ENCODE assay signal across 31 mouse cellular contexts in the genomic region with DNA sequence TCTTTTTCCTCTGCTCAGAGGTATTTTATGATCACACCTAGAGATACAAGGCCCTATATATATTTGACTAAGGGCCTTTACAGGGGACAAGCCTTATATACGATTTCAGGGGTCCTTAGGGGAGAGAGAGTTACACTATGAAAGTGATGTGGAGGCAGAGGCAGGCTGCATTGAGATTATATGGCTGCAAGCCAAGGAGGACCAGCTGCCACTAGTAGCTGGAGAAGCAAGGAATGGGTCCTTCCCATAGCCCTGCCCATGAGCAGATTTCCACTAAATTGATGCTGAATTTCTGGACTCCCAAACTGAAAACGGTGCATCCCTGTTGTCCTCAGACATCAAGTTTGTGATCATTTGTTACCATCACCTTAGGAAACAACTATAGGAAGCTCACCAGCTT. TPM values are rescaled to one million over a fixed set of nuclear protein-coding genes. Genes with fewer than 3 reads are reported as not detected.
DNase-seq lines count a peak whose midpoint lies in the region; ATAC-seq and TF ChIP-seq lines count a peak whose summit lies in the region.
"Had no signal": no experiment of that assay in that cellular context is flagged by ENCODE, and none has a peak within 500 bp of the region (broad histone marks: within the 10 kb centered on the region; RNA-seq: fewer than 3 reads in every experiment).

No protein-coding gene starts in this region.

- H3K4me1 ChIP-seq in hindbrain, postnatal 0 days (ENCODE audit: insufficient read depth, low read length), result no peaks in the 10 kb centered on the region
- H3K4me1 ChIP-seq in hindbrain, embryonic 13.5 days (replicated peaks), result no peaks in the 10 kb centered on the region
- no peaks in the 10 kb centered on the region for H3K4me1 ChIP-seq in lung, embryonic 14.5 days (ENCODE audit: insufficient read depth)
- H3K4me1 ChIP-seq: embryonic facial prominence, embryonic 10.5 days; embryonic facial prominence, embryonic 13.5 days; forebrain, embryonic 12.5 days; heart, embryonic 10.5 days; heart, embryonic 13.5 days; hindbrain, embryonic 15.5 days; intestine, embryonic 15.5 days had no signal

- TF ChIP-seq CTCF in hindbrain, postnatal 0 days (IDR thresholded peaks at IDR 0.05; ENCODE audit: low read depth), result no peak
- TF ChIP-seq CTCF in lung, embryonic 14.5 days (IDR thresholded peaks at IDR 0.05; ENCODE audit: low read depth), result no peak
- TF ChIP-seq CTCF in brain, embryonic 14.5 days (IDR thresholded peaks at IDR 0.05; ENCODE audit: borderline replicate concordance, extremely low read depth, insufficient read depth, insufficient read length), result no peak

- H3K9ac ChIP-seq in hindbrain, postnatal 0 days (replicated peaks; ENCODE audit: low read length), result no peak overlapping the region
- H3K9ac ChIP-seq in hindbrain, embryonic 13.5 days, result no peak overlapping the region
- no peak overlapping the region for H3K9ac ChIP-seq in lung, embryonic 14.5 days
- H3K9ac ChIP-seq: embryonic facial prominence, embryonic 13.5 days; forebrain, embryonic 12.5 days; heart, embryonic 13.5 days; hindbrain, embryonic 15.5 days; intestine, embryonic 15.5 days had no signal

- peak; percentile 21 to 29 for DNase-seq in cerebellum, postnatal 14 days
- DNase-seq in cerebellum, postnatal 25 days, result no peak
- peak; percentile 24 for DNase-seq in hindbrain, postnatal 0 days (ENCODE audit: low spot score)
- DNase-seq in lung, embryonic 14.5 days, result peak; percentile 12
- no peak for DNase-seq in lung, postnatal 4 days
- DNase-seq in brain, embryonic 14.5 days (ENCODE audit: low read depth), result peak; percentile 34
- DNase-seq: adrenal gland, postnatal 10 days; adrenal gland, postnatal 36 days; B cell, adult 2 months; cerebellum, adult 11-12 months; cerebellum, adult 8-10 months; cerebellum, postnatal 36 days; embryo, embryonic 11 days; gastrocnemius, postnatal 10 days; gastrocnemius, postnatal 36 days; heart, adult 2 months; heart, postnatal 14 days; heart, postnatal 4 days had no signal

- TF ChIP-seq POLR2A in brain, embryonic 14.5 days (IDR thresholded peaks at IDR 0.05; ENCODE audit: borderline replicate concordance, extremely low read depth, insufficient read depth, insufficient read length, poor library complexity, severe bottlenecking), result no peak

- H3K4me3 ChIP-seq in hindbrain, postnatal 0 days (ENCODE audit: low read length), result no peak overlapping the region
- no peak overlapping the region for H3K4me3 ChIP-seq in hindbrain, embryonic 13.5 days
- no peak overlapping the region for H3K4me3 ChIP-seq in lung, embryonic 14.5 days (ENCODE audit: low read depth, low read length)
- H3K4me3 ChIP-seq: embryonic facial prominence, embryonic 10.5 days; embryonic facial prominence, embryonic 13.5 days; erythroblast, embryonic 14.5 days; forebrain, embryonic 12.5 days; heart, adult 2 months; heart, embryonic 10.5 days; heart, embryonic 13.5 days; hindbrain, embryonic 15.5 days; intestine, embryonic 15.5 days had no signal

- ATAC-seq in hindbrain, postnatal 0 days, result no peak
- ATAC-seq in hindbrain, embryonic 13.5 days (ENCODE audit: low FRiP score), result no peak
- no peak for ATAC-seq in lung, embryonic 14.5 days (ENCODE audit: insufficient read depth)
- ATAC-seq: forebrain, embryonic 16.5 days; intestine, embryonic 15.5 days; Patski had no signal

- H3K4me2 ChIP-seq in hindbrain, postnatal 0 days (ENCODE audit: low read depth, low read length), result no peak overlapping the region
- H3K4me2 ChIP-seq in hindbrain, embryonic 13.5 days, result no peak overlapping the region
- H3K4me2 ChIP-seq in lung, embryonic 14.5 days, result no peak overlapping the region
- H3K4me2 ChIP-seq: embryonic facial prominence, embryonic 13.5 days; forebrain, embryonic 12.5 days; heart, embryonic 13.5 days; hindbrain, embryonic 15.5 days; intestine, embryonic 15.5 days had no signal

- no peaks in the 10 kb centered on the region for H3K36me3 ChIP-seq in hindbrain, postnatal 0 days (ENCODE audit: insufficient read depth, low read length)
- no peaks in the 10 kb centered on the region for H3K36me3 ChIP-seq in hindbrain, embryonic 13.5 days
- H3K36me3 ChIP-seq in lung, embryonic 14.5 days (ENCODE audit: insufficient read depth), result no peaks in the 10 kb centered on the region
- H3K36me3 ChIP-seq: embryonic facial prominence, embryonic 10.5 days; embryonic facial prominence, embryonic 13.5 days; forebrain, embryonic 12.5 days; G1E; heart, embryonic 10.5 days; heart, embryonic 13.5 days; hindbrain, embryonic 15.5 days; intestine, embryonic 15.5 days had no signal

- no peaks in the 10 kb centered on the region for H3K27me3 ChIP-seq in hindbrain, postnatal 0 days (ENCODE audit: insufficient read depth, low read length)
- H3K27me3 ChIP-seq in hindbrain, embryonic 13.5 days, result no peaks in the 10 kb centered on the region
- H3K27me3 ChIP-seq in lung, embryonic 14.5 days (ENCODE audit: insufficient read depth, low read length), result no peaks in the 10 kb centered on the region
- H3K27me3 ChIP-seq: CH12.LX; embryonic facial prominence, embryonic 13.5 days; forebrain, embryonic 12.5 days; heart, embryonic 13.5 days; hindbrain, embryonic 15.5 days; intestine, embryonic 15.5 days; Patski had no signal

- WGBS in hindbrain, postnatal 0 days, result 62% methylated on average over 2 of the region's 2 CpGs
- 75% methylated on average over 2 of the region's 2 CpGs for WGBS in hindbrain, embryonic 13.5 days
- WGBS in lung, embryonic 14.5 days, result 53% methylated on average over 2 of the region's 2 CpGs

- H3K9me3 ChIP-seq in hindbrain, postnatal 0 days (ENCODE audit: low read length), result no peaks in the 10 kb centered on the region
- H3K9me3 ChIP-seq in hindbrain, embryonic 13.5 days, result no peaks in the 10 kb centered on the region
- H3K9me3 ChIP-seq in lung, embryonic 14.5 days (ENCODE audit: low read depth, low read length), result no peaks in the 10 kb centered on the region
- H3K9me3 ChIP-seq: embryonic facial prominence, embryonic 10.5 days; embryonic facial prominence, embryonic 13.5 days; forebrain, embryonic 12.5 days; G1E; heart, embryonic 10.5 days; heart, embryonic 13.5 days; hindbrain, embryonic 15.5 days; intestine, embryonic 15.5 days had no signal

- H3K27ac ChIP-seq in hindbrain, postnatal 0 days, result no peak overlapping the region
- H3K27ac ChIP-seq in hindbrain, embryonic 13.5 days, result no peak overlapping the region
- H3K27ac ChIP-seq in lung, embryonic 14.5 days (ENCODE audit: low read depth), result no peak overlapping the region
- H3K27ac ChIP-seq: embryonic facial prominence, embryonic 10.5 days; embryonic facial prominence, embryonic 13.5 days; forebrain, embryonic 12.5 days; heart, adult 2 months; heart, embryonic 10.5 days; heart, embryonic 13.5 days; hindbrain, embryonic 15.5 days; intestine, embryonic 15.5 days had no signal

RNA-seq across cellular contexts. Expression of gene Lrfn4, which starts 31.6 kb away (rescaled TPM):
- total RNA-seq in hindbrain, postnatal 0 days (2014; rRNA removed), result 172 and 178 TPM in 2 replicates
- 14.1 and 15.6 TPM in 2 replicates for polyA plus RNA-seq in hindbrain, postnatal 0 days (2015; fragmentation: Nextera tagmentation; extraction: Ambion mirVana)
- polyA plus RNA-seq in hindbrain, embryonic 13.5 days (2015; fragmentation: Nextera tagmentation; extraction: Ambion mirVana), result 9.0 and 10.4 TPM in 2 replicates
- polyA plus RNA-seq in lung, embryonic 14.5 days (2014; fragmentation: Nextera tagmentation; extraction: Ambion mirVana), result 10.0 and 10.1 TPM in 2 replicates
- 90.3 and 98.5 TPM in 2 replicates for polyA plus RNA-seq in brain, embryonic 14.5 days (2012; rRNA removed)

RNA-seq across cellular contexts. Expression of gene Rce1, which starts 41.6 kb away (rescaled TPM):
- total RNA-seq in hindbrain, postnatal 0 days (2014; rRNA removed), result 59.6 and 77.1 TPM in 2 replicates
- 47.6 and 48.9 TPM in 2 replicates for polyA plus RNA-seq in hindbrain, postnatal 0 days (2015; fragmentation: Nextera tagmentation; extraction: Ambion mirVana)
- polyA plus RNA-seq in hindbrain, embryonic 13.5 days (2015; fragmentation: Nextera tagmentation; extraction: Ambion mirVana), result 52.0 and 54.2 TPM in 2 replicates
- 72.6 and 74.7 TPM in 2 replicates for polyA plus RNA-seq in lung, embryonic 14.5 days (2014; fragmentation: Nextera tagmentation; extraction: Ambion mirVana)
- polyA plus RNA-seq in brain, embryonic 14.5 days (2012; rRNA removed), result 65.2 and 115 TPM in 2 replicates

Comparison
In these comparisons a context has a peak if more than half of its experiments do, and no peak if none do; other contexts are left out.
1. DNase-seq: peak in cerebellum, postnatal 14 days (2 of 2), hindbrain, postnatal 0 days (single experiment), lung, embryonic 14.5 days (single experiment) and brain, embryonic 14.5 days (single experiment); none in cerebellum, postnatal 25 days (0 of 2) and lung, postnatal 4 days (0 of 2).